Mouse (Mus musculus): Measurements from ENCODE around the gene Crb3.

Crb3 gene

DNA sequence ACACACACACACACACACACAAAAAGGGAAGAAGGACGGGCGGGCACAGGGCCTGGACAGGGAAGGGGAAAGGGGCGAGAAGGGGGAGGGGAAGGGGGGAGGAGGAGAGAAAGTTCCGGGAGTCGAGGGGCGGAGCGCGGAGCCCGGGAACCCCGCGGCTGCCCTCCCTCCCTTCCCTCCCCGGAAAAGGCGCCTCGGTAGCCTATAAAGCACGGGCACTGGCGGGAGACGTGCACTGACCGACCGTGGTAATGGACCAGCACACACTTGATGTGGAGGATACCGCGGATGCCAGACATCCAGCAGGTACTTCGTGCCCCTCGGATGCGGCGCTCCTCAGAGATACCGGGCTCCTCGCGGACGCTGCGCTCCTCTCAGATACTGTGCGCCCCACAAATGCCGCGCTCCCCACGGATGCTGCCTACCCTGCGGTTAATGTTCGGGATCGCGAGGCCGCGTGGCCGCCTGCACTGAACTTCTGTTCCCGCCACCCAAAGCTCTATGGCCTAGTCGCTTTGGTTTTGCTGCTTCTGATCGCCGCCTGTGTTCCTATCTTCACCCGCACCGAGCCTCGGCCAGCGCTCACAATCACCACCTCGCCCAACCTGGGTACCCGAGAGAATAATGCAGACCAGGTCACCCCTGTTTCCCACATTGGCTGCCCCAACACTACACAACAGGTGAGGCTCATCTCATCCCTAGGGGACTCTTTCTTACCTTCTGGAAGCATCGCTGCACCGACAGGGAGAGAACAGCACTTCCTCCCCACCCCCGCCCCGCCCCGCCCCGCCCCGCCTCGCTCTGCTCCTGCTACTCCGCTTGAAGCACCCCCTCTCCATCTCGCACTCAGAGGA, 46.5 kb downstream of the Crb3 start, which contains the start of gene Tnfsf9:
Gene Tnfsf9, plus strand, starts transcription at position 145 of the 854 bp plus-strand sequence.
- peak in 1 of 2 experiments; percentile 38 for DNase-seq (ENCODE audit: low spot score in 2 of 2)

- DNase-seq (ENCODE audit: low spot score in 2 of 2) = no peak
These were observed 47.1 kb downstream of the Crb3 start for GRCm38 (mm10) chr17:57106035-57106368.

DNA sequence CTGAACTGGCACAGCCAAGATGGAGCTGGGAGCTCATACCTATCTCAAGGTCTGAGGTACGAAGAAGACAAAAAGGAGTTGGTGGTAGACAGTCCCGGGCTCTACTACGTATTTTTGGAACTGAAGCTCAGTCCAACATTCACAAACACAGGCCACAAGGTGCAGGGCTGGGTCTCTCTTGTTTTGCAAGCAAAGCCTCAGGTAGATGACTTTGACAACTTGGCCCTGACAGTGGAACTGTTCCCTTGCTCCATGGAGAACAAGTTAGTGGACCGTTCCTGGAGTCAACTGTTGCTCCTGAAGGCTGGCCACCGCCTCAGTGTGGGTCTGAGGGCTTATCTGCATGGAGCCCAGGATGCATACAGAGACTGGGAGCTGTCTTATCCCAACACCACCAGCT, 48.2 kb downstream of the Crb3 start:
- DNase-seq (ENCODE audit: low spot score in 2 of 2) = no peak

GRCm38 (mm10) chr17:57108040-57108665, 49.2 kb downstream of the Crb3 start:
- no peak for DNase-seq (ENCODE audit: low spot score in 2 of 2)

GRCm38 (mm10) chr17:57108666-57109171, 49.8 kb downstream of the Crb3 start:
- DNase-seq (ENCODE audit: low spot score in 2 of 2) = no peak

- DNase-seq (ENCODE audit: low spot score in 2 of 2) = no peak
These were observed 51.1 kb downstream of the Crb3 start for GRCm38 (mm10) chr17:57110005-57110404.

GRCm38 (mm10) chr17:57112768-57113474, 54.0 kb downstream of the Crb3 start:
- DNase-seq (ENCODE audit: low spot score in 2 of 2) = no peak

Data from urinary bladder, adult 18-20 months (tissue).